In the genomic region with DNA sequence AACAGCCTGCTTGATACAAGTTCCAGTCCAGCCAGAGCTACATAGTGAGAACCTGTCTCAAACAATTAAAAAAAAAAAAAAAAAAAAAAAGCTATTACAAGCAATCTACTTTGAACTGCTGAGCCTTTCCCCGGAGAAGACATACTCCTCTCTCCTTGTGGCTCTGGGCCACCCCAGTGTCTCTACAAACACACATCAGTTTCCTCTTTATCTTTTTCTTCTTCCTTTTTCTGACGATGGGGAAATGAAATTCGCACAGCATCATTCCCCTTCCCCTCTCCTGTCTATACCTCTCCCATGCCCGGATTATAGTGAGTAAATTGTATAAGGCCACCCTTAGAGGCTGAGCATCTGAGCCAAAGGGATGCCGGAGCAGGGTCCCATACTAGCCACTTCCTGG, we compare ENCODE assay signal across 25 mouse cellular contexts. TPM values are rescaled to one million over a fixed set of nuclear protein-coding genes. Genes with fewer than 3 reads are reported as not detected.
A peak's percentile ranks its signal among the peaks of the same experiment; 100 is the strongest.
DNase-seq lines count a peak whose midpoint lies in the region; ATAC-seq and TF ChIP-seq lines count a peak whose summit lies in the region.
"Had no signal": no experiment of that assay in that cellular context is flagged by ENCODE, and none has a peak within 500 bp of the region (broad histone marks: within the 10 kb centered on the region; RNA-seq: fewer than 3 reads in every experiment).

No protein-coding gene starts in this region.

- H3K4me3 ChIP-seq in MEL (ENCODE audit: control insufficient read depth in 1 of 2, insufficient read depth in 1 of 2, low read depth in 2 of 2, low read length in 2 of 2) = no peak overlapping the region
- H3K4me3 ChIP-seq: embryonic facial prominence, embryonic 10.5 days; embryonic facial prominence, embryonic 12.5 days; forebrain, embryonic 13.5 days; forebrain, embryonic 15.5 days had no signal

- peaks cover 2 to 13% of the 10 kb centered on the region in 2 experiments; a peak in 3 of 4 replicates for H3K4me1 ChIP-seq in MEL (ENCODE audit: control insufficient read depth in 1 of 2, insufficient read depth in 2 of 2, low read length in 2 of 2)
- H3K4me1 ChIP-seq: embryonic facial prominence, embryonic 12.5 days; forebrain, embryonic 13.5 days; forebrain, embryonic 15.5 days had no signal

- no peak for TF ChIP-seq EP300 in MEL (IDR thresholded peaks at IDR 0.05; ENCODE audit: low read depth in 1 of 2, low read length in 2 of 2)

- intact Hi-C loops in gastrocnemius, postnatal 36 days (cut with DNase I) = no loop called here

- no peak for TF ChIP-seq POLR2A in MEL (IDR thresholded peaks at IDR 0.05; ENCODE audit: control insufficient read depth in 1 of 2, insufficient read depth in 1 of 2, low read depth in 1 of 2, low read length in 2 of 2, poor library complexity in 1 of 2)

- H3K9ac ChIP-seq in MEL (ENCODE audit: control insufficient read depth, low read depth, low read length, poor library complexity, severe bottlenecking) = no peak overlapping the region
- H3K9ac ChIP-seq: embryonic facial prominence, embryonic 12.5 days; forebrain, embryonic 13.5 days; forebrain, embryonic 15.5 days; forebrain, postnatal 0 days had no signal

- H3K79me2 ChIP-seq in MEL (ENCODE audit: control insufficient read depth, insufficient read depth, low read length, poor library complexity) = no peaks in the 10 kb centered on the region

- no peak overlapping the region for H3K27ac ChIP-seq in MEL (ENCODE audit: control insufficient read depth, low read depth, low read length)
- H3K27ac ChIP-seq: embryonic facial prominence, embryonic 10.5 days; embryonic facial prominence, embryonic 12.5 days; forebrain, embryonic 13.5 days; forebrain, embryonic 15.5 days had no signal

- DNase-seq in 416B (ENCODE audit: low read depth) (peak; percentile 26), MEL (ENCODE audit: low read depth, low spot score) (peak; percentile 63)
- DNase-seq in right cerebral cortex, postnatal 14 days = no peak
- no peak for DNase-seq in gastrocnemius, postnatal 36 days
- DNase-seq in retina, embryonic 14.5 days (ENCODE audit: low spot score) = no peak
- DNase-seq: adrenal gland, adult 2 months; adrenal gland, postnatal 10 days; adrenal gland, postnatal 25 days; B cell, adult 2 months; cerebellum, adult 11 months; cerebellum, adult 18-20 months; cerebellum, adult 8-10 months; cerebellum, adult 9-11 months; cerebellum, postnatal 14 days; cerebellum, postnatal 36 days; forebrain, postnatal 0 days had no signal

- H3K9me3 ChIP-seq in MEL (replicated peaks; ENCODE audit: insufficient read depth, low read length) = no peaks in the 10 kb centered on the region
- H3K9me3 ChIP-seq: embryonic facial prominence, embryonic 10.5 days; embryonic facial prominence, embryonic 12.5 days; forebrain, embryonic 13.5 days; forebrain, embryonic 15.5 days; G1E had no signal

- H3K27me3 ChIP-seq in MEL (ENCODE audit: control insufficient read depth in 1 of 2, insufficient read depth in 2 of 2, low read length in 2 of 2) = no peaks in the 10 kb centered on the region
- H3K27me3 ChIP-seq: CH12.LX; embryonic facial prominence, embryonic 12.5 days; forebrain, embryonic 13.5 days; forebrain, embryonic 15.5 days had no signal

- TF ChIP-seq RAD21 in MEL (IDR thresholded peaks at IDR 0.05; ENCODE audit: low read depth, low read length) = no peak

- ATAC-seq in granulocyte monocyte progenitor cell, adult 5-6 weeks (replicated peaks; ENCODE audit: poor library complexity, severe bottlenecking) = peak; percentile 64
- peak; percentile 40; the same call in 1 of the 2 replicates for ATAC-seq in megakaryocyte progenitor cell, adult 5-6 weeks (replicated peaks; ENCODE audit: poor library complexity)
- ATAC-seq: CD4-positive, CD25-positive, alpha-beta regulatory T cell, adult 4 months; forebrain, embryonic 13.5 days; forebrain, embryonic 15.5 days; forebrain, postnatal 0 days had no signal

- peaks cover 0 to 12% of the 10 kb centered on the region in 2 experiments; a peak in 2 of 4 replicates for H3K36me3 ChIP-seq in MEL (ENCODE audit: control insufficient read depth in 1 of 2, insufficient read depth in 2 of 2, low read length in 2 of 2)
- H3K36me3 ChIP-seq: embryonic facial prominence, embryonic 12.5 days had no signal

- TF ChIP-seq CTCF in MEL (IDR thresholded peaks at IDR 0.05 in 2 of 3, conservative IDR thresholded peaks at IDR 0.05 in 1 of 3; ENCODE audit: control insufficient read depth in 1 of 3, insufficient read depth in 1 of 3, low read depth in 2 of 3, low read length in 3 of 3, poor library complexity in 1 of 3, severe bottlenecking in 1 of 3) = no peak

TF ChIP-seq in MEL, 35 proteins besides CTCF, POLR2A, EP300 and RAD21:
- TF ChIP-seq MAZ (IDR thresholded peaks at IDR 0.05; ENCODE audit: low read depth, low read length) (no peak), ZC3H11A (IDR thresholded peaks at IDR 0.05; ENCODE audit: low read depth, low read length) (no peak), RCOR1 (IDR thresholded peaks at IDR 0.05; ENCODE audit: low read depth, low read length) (no peak), ZNF384 (IDR thresholded peaks at IDR 0.05; ENCODE audit: low read depth, low read length) (peak; percentile 59), BHLHE40 (IDR thresholded peaks at IDR 0.05; ENCODE audit: borderline replicate concordance, low read depth, low read length) (no peak), ETS1 (IDR thresholded peaks at IDR 0.05; ENCODE audit: low read depth, low read length) (no peak), HCFC1 (IDR thresholded peaks at IDR 0.05; ENCODE audit: low read depth, low read length) (no peak)

RNA-seq across cellular contexts. Expression of a gene that starts 18.2 kb away (rescaled TPM):
- total RNA-seq in MEL (2012; rRNA removed) = 0.12 and 0.16 TPM in 2 replicates
- polyA plus RNA-seq in MEL (2012; ENCODE audit: insufficient read depth in 1 of 2, insufficient read length in 2 of 2, low read depth in 1 of 2, low replicate concordance in 2 of 2, missing spikeins in 1 of 2) = under 1 TPM in 1 of 2 experiments, not detected in 1; 0.17 TPM
- total RNA-seq in granulocyte monocyte progenitor cell, adult 5-6 weeks (2014; fragmentation: Nextera tagmentation) = not detected in 2 replicates
- total RNA-seq in granulocyte monocyte progenitor cell, adult 5-6 weeks (2017) = not detected in 2 replicates
- total RNA-seq in megakaryocyte progenitor cell, adult 5-6 weeks (2015) = not detected in 2 replicates
- total RNA-seq in megakaryocyte progenitor cell, adult 5-6 weeks (2017) = not detected in 2 replicates
- not detected for total RNA-seq in gastrocnemius, postnatal 36 days (2021)
- total RNA-seq: adrenal gland, adult 2 months; adrenal gland, postnatal 10 days; G1E had no signal
- polyA plus RNA-seq: CD4-positive, CD25-positive, alpha-beta regulatory T cell, adult 4 months; G1E had no signal

RNA-seq across cellular contexts. Expression of a gene that starts 23.1 kb away (rescaled TPM):
- total RNA-seq in MEL (2012; rRNA removed) = 6.9 and 8.4 TPM in 2 replicates
- polyA plus RNA-seq in MEL (2012; ENCODE audit: insufficient read depth in 1 of 2, insufficient read length in 2 of 2, low read depth in 1 of 2, low replicate concordance in 2 of 2, missing spikeins in 1 of 2) = 1 to 10 TPM in 1 of 2 experiments, not detected in 1; 9.0 TPM
- 17.8 and 29.7 TPM in 2 replicates for total RNA-seq in granulocyte monocyte progenitor cell, adult 5-6 weeks (2014; fragmentation: Nextera tagmentation)
- 22.8 and 24.0 TPM in 2 replicates for total RNA-seq in granulocyte monocyte progenitor cell, adult 5-6 weeks (2017)
- total RNA-seq in megakaryocyte progenitor cell, adult 5-6 weeks (2015) = 11.5 and 11.9 TPM in 2 replicates
- total RNA-seq in megakaryocyte progenitor cell, adult 5-6 weeks (2017) = 22.8 and 24.8 TPM in 2 replicates
- total RNA-seq in gastrocnemius, postnatal 36 days (2021) = under 1 TPM; 0.13 to 0.37 TPM

Comparison
In these comparisons a context has a peak if more than half of its experiments do, and no peak if none do; other contexts are left out.
1. DNase-seq: peak in 416B (single experiment) and MEL (single experiment); none in right cerebral cortex, postnatal 14 days (single experiment), gastrocnemius, postnatal 36 days (0 of 2) and retina, embryonic 14.5 days (single experiment).